12 mouse cellular contexts compared by ENCODE assay signal in the genomic region with DNA sequence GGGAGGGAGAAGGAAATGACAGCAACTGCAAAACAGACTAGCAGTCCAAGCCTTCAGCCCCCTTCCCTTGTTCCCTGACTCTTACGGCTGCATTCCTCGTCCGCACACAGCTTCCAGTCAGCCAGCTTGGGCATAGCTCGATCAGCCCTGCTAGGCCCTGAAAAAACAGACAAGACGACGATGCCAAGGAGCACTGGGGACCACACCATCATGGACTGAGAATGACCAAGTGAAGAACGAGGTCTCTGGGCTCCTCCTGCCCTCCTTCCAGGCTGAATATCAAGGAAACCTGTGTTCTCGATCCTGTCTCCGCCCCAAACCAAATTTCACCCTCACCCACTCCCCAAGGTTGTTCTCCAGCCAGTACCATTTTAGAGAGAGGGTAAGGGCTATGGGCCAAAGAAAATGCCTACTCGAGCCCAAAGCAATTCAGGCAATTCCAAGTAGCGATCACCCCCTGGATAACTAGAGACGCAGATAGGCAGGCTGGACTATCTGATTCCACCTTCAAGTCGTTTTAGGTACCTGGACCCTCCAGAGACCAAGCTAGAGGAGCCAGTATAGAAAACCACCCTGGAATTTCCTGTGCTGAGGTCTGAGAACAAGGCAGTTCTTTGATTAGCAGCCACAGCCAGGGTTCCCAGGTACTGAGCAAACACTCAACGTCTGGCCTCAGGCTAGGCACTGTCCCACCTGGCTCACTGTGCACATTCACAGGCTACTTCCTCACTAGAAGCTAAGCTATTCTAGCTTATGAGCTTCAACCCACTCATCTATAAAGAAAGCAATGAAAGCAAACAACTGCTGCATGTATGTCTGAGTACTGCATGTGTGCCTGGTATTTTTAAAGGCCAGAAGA. TPM values are rescaled to one million over a fixed set of nuclear protein-coding genes. Genes with fewer than 3 reads are reported as not detected.
DNase-seq lines count a peak whose midpoint lies in the region; ATAC-seq and TF ChIP-seq lines count a peak whose summit lies in the region.
"Had no signal": no experiment of that assay in that cellular context is flagged by ENCODE, and none has a peak within 500 bp of the region (broad histone marks: within the 10 kb centered on the region; RNA-seq: fewer than 3 reads in every experiment).

Gene Gm21983 (minus strand): TSS at position 250 of the 859 bp plus-strand sequence.
Gene Mia (minus strand): TSS at position 321 of the 859 bp plus-strand sequence.

- H3K27ac ChIP-seq in heart, adult 2 months, result peak within 1 kb of the TSS; percentile 74; the same call in 1 of the 2 replicates
- peak within 1 kb of the TSS; percentile 73 for H3K27ac ChIP-seq in ES-Bruce4 (ENCODE audit: insufficient read depth, low read length)
- peak within 1 kb of the TSS; percentile 55; the same call in 1 of the 2 replicates for H3K27ac ChIP-seq in hindbrain, embryonic 16.5 days (ENCODE audit: low read depth, low read length)
- H3K27ac ChIP-seq in midbrain, embryonic 12.5 days (replicated peaks), result 0 out of 2 replicates have a peak within 1 kb of the TSS, but pooled peaks have one; percentile 46
- no peak within 1 kb of the TSS for H3K27ac ChIP-seq in cerebellum, adult 2 months (ENCODE audit: insufficient read depth, low read length)

- no peak for TF ChIP-seq POLR2A in heart, adult 2 months (IDR thresholded peaks at IDR 0.05; ENCODE audit: insufficient read depth, low read depth, low read length)
- TF ChIP-seq POLR2A in ES-Bruce4 (IDR thresholded peaks at IDR 0.05; ENCODE audit: insufficient read depth, low read length), result no peak
- no peak for TF ChIP-seq POLR2A in cerebellum, adult 2 months (IDR thresholded peaks at IDR 0.05; ENCODE audit: borderline replicate concordance, insufficient read depth, low read length)

- H3K4me3 ChIP-seq in heart, adult 2 months, result no peak within 1 kb of the TSS
- H3K4me3 ChIP-seq in ES-Bruce4 (ENCODE audit: low read depth, low read length), result peak within 1 kb of the TSS; percentile 6
- H3K4me3 ChIP-seq in hindbrain, embryonic 16.5 days (ENCODE audit: low read length), result no peak within 1 kb of the TSS
- no peak within 1 kb of the TSS for H3K4me3 ChIP-seq in midbrain, embryonic 12.5 days
- no peak within 1 kb of the TSS for H3K4me3 ChIP-seq in cerebellum, adult 2 months (replicated peaks; ENCODE audit: insufficient read depth, low read depth, low read length)

- no peak for ATAC-seq in hindbrain, embryonic 16.5 days
- no peak for ATAC-seq in midbrain, embryonic 12.5 days (ENCODE audit: low FRiP score, low read depth)

- no peaks in the 10 kb centered on the region for H3K36me3 ChIP-seq in heart, adult 2 months (ENCODE audit: control insufficient read depth, insufficient read depth, low read length)
- peaks cover 2% of the 10 kb centered on the region for H3K36me3 ChIP-seq in ES-Bruce4 (ENCODE audit: control insufficient read depth, insufficient read depth, low read length, poor library complexity, severe bottlenecking)
- peaks cover 19% of the 10 kb centered on the region for H3K36me3 ChIP-seq in hindbrain, embryonic 16.5 days (ENCODE audit: control insufficient read depth, insufficient read depth, low read length)
- H3K36me3 ChIP-seq in midbrain, embryonic 12.5 days, result peaks cover 31% of the 10 kb centered on the region

- peaks cover 4% of the 10 kb centered on the region; the same call in 1 of the 2 replicates for H3K4me1 ChIP-seq in heart, adult 2 months (ENCODE audit: control insufficient read depth, insufficient read depth, low read length)
- no peaks in the 10 kb centered on the region for H3K4me1 ChIP-seq in ES-Bruce4 (ENCODE audit: control insufficient read depth, insufficient read depth, low read length)
- H3K4me1 ChIP-seq in hindbrain, embryonic 16.5 days (ENCODE audit: control insufficient read depth, insufficient read depth, low read depth, low read length), result peaks cover 9% of the 10 kb centered on the region
- peaks cover 12% of the 10 kb centered on the region for H3K4me1 ChIP-seq in midbrain, embryonic 12.5 days
- no peaks in the 10 kb centered on the region for H3K4me1 ChIP-seq in cerebellum, adult 2 months (ENCODE audit: control insufficient read depth, insufficient read depth, low read length)

- DNase-seq in heart, adult 2 months, result no peak
- DNase-seq in heart, postnatal 25 days (ENCODE audit: low spot score), result no peak
- DNase-seq in left cerebral cortex, adult 8-10 months (ENCODE audit: low spot score in 2 of 2), result no peak
- DNase-seq in cerebellum, adult 2 months, result no peak
- no peak for DNase-seq in natural killer cell, adult 2 months (ENCODE audit: low spot score in 2 of 2)

- intact Hi-C loops in heart, adult 2 months (cut with DNase I), result loop anchor here (2.0 kb wide), 1 partner anchor 14 kb away; the partner anchor contains the start of gene BC024978
- intact Hi-C loops in heart, postnatal 25 days (cut with DNase I), result no loop called here

- H3K79me2 ChIP-seq in heart, adult 2 months (replicated peaks; ENCODE audit: control insufficient read depth, insufficient read depth, low read length), result no peaks in the 10 kb centered on the region

- no peaks in the 10 kb centered on the region for H3K9me3 ChIP-seq in ES-Bruce4 (replicated peaks; ENCODE audit: control insufficient read depth, insufficient read depth, low read length, poor library complexity, severe bottlenecking)
- H3K9me3 ChIP-seq in hindbrain, embryonic 16.5 days (ENCODE audit: control insufficient read depth, low read length), result no peaks in the 10 kb centered on the region
- H3K9me3 ChIP-seq in midbrain, embryonic 12.5 days, result no peaks in the 10 kb centered on the region

- H3K9ac ChIP-seq in heart, adult 2 months (ENCODE audit: low read depth, low read length), result no peak within 1 kb of the TSS
- H3K9ac ChIP-seq in ES-Bruce4 (ENCODE audit: low read depth, poor library complexity, severe bottlenecking), result peak within 1 kb of the TSS; percentile 61; the same call in 1 of the 2 replicates
- H3K9ac ChIP-seq in hindbrain, embryonic 16.5 days (ENCODE audit: low read depth, low read length), result no peak within 1 kb of the TSS
- no peak within 1 kb of the TSS for H3K9ac ChIP-seq in midbrain, embryonic 12.5 days (replicated peaks)

- no peak for TF ChIP-seq CTCF in heart, adult 2 months (IDR thresholded peaks at IDR 0.05)
- no peak for TF ChIP-seq CTCF in ES-Bruce4 (IDR thresholded peaks at IDR 0.05; ENCODE audit: low read depth, low read length)
- TF ChIP-seq CTCF in cerebellum, adult 2 months (IDR thresholded peaks at IDR 0.05; ENCODE audit: borderline replicate concordance, insufficient read depth, low read depth, low read length), result no peak

- peak within 1 kb of the TSS; percentile 54; the same call in 1 of the 2 replicates for H3K4me2 ChIP-seq in hindbrain, embryonic 16.5 days (ENCODE audit: low read length)
- H3K4me2 ChIP-seq in midbrain, embryonic 12.5 days (replicated peaks), result no peak within 1 kb of the TSS

- no peaks in the 10 kb centered on the region for H3K27me3 ChIP-seq in heart, adult 2 months (ENCODE audit: control insufficient read depth, insufficient read depth, low read length)
- H3K27me3 ChIP-seq in ES-Bruce4 (ENCODE audit: control insufficient read depth, insufficient read depth, low read length, poor library complexity, severe bottlenecking), result no peaks in the 10 kb centered on the region
- no peaks in the 10 kb centered on the region for H3K27me3 ChIP-seq in hindbrain, embryonic 16.5 days (replicated peaks; ENCODE audit: control insufficient read depth, insufficient read depth, low read length)
- H3K27me3 ChIP-seq in midbrain, embryonic 12.5 days, result no peaks in the 10 kb centered on the region
- H3K27me3 ChIP-seq in cerebellum, adult 2 months (ENCODE audit: control insufficient read depth, insufficient read depth, low read length), result no peaks in the 10 kb centered on the region

- no peak for TF ChIP-seq EP300 in heart, adult 2 months (IDR thresholded peaks at IDR 0.05; ENCODE audit: insufficient read depth, low read depth, low read length)
- no peak for TF ChIP-seq EP300 in ES-Bruce4 (IDR thresholded peaks at IDR 0.05; ENCODE audit: insufficient read depth, low read depth, low read length)

- WGBS in heart, adult 2 months, result 63% methylated on average over 14 of the region's 14 CpGs
- WGBS in hindbrain, embryonic 16.5 days, result 65% methylated on average over 14 of the region's 14 CpGs
- 70% methylated on average over 14 of the region's 14 CpGs for WGBS in midbrain, embryonic 12.5 days
- WGBS in cerebellum, adult 2 months, result 31% methylated on average over 14 of the region's 14 CpGs

RNA-seq across cellular contexts. Expression of gene Gm21983, which starts in this region (rescaled TPM):
- under 1 TPM in 1 of 2 experiments, not detected in 1; 0.16 TPM for total RNA-seq in heart, adult 2 months (2021)
- not detected in 2 replicates for polyA plus RNA-seq in heart, adult 2 months (2012; rRNA removed)
- not detected for total RNA-seq in heart, postnatal 25 days (2021)
- polyA plus RNA-seq in ES-Bruce4 (2011; ENCODE audit: insufficient read depth, insufficient read length, low read depth, missing spikeins), result not detected in 2 replicates
- polyA plus RNA-seq in hindbrain, embryonic 16.5 days (2015; fragmentation: Nextera tagmentation; extraction: Ambion mirVana), result not detected in 2 replicates
- polyA plus RNA-seq in midbrain, embryonic 12.5 days (2016; fragmentation: Nextera tagmentation; extraction: Ambion mirVana), result 0.59 TPM in 1 of 2 replicates, not detected in the other
- total RNA-seq in left cerebral cortex, adult 8-10 months (2022), result not detected
- not detected in 2 replicates for polyA plus RNA-seq in cerebellum, adult 2 months (2012; rRNA removed)
- total RNA-seq: adrenal gland, postnatal 36 days; MEL had no signal
- polyA plus RNA-seq: embryonic facial prominence, embryonic 11.5 days; spleen, adult 2 months had no signal

RNA-seq across cellular contexts. Expression of gene Mia, which starts in this region (rescaled TPM):
- total RNA-seq in heart, adult 2 months (2021), result under 1 TPM in 1 of 2 experiments, not detected in 1; 0.39 TPM
- 0.50 and 0.78 TPM in 2 replicates for polyA plus RNA-seq in heart, adult 2 months (2012; rRNA removed)
- not detected for total RNA-seq in heart, postnatal 25 days (2021)
- polyA plus RNA-seq in ES-Bruce4 (2011; ENCODE audit: insufficient read depth, insufficient read length, low read depth, missing spikeins), result 1.0 and 3.1 TPM in 2 replicates
- polyA plus RNA-seq in hindbrain, embryonic 16.5 days (2015; fragmentation: Nextera tagmentation; extraction: Ambion mirVana), result 30.3 and 40.5 TPM in 2 replicates
- 5.1 and 11.1 TPM in 2 replicates for polyA plus RNA-seq in midbrain, embryonic 12.5 days (2016; fragmentation: Nextera tagmentation; extraction: Ambion mirVana)
- total RNA-seq in left cerebral cortex, adult 8-10 months (2022), result 1 to 10 TPM in 2 of 4 experiments, under 1 TPM in 2; 0.48 to 2.0 (median 1.4) TPM
- 11.2 and 16.9 TPM in 2 replicates for polyA plus RNA-seq in cerebellum, adult 2 months (2012; rRNA removed)
